Mouse (Mus musculus): ENCODE results near the gene Brms1. TPM values are rescaled to one million over a fixed set of nuclear protein-coding genes. Genes with fewer than 3 reads are reported as not detected.
"Not testable (repeated sequence)": the region's sequence is repeated elsewhere in the genome, so short reads cannot be mapped to it uniquely, and the experiment has no call there.

Brms1 gene
- 58.7 TPM in 2 replicates for polyA plus RNA-seq (2016; fragmentation: Nextera tagmentation; extraction: Ambion mirVana)

GRCm38 (mm10) chr19:5040862-5041523 lies at the start of gene Brms1:
Gene Brms1, plus strand, starts transcription at chr19:5041354.
- Histone ChIP-seq H3K4me1 (peaks cover 37% of the 10 kb centered on the region), H3K9me3 (no peaks in the 10 kb centered on the region), H3K4me3 (peak within 1 kb of the TSS; percentile 89), H3K27ac (0 out of 2 replicates have a peak within 1 kb of the TSS, but pooled peaks have one; percentile 42), H3K36me3 (peaks cover 13% of the 10 kb centered on the region), H3K4me2 (replicated peaks) (peak within 1 kb of the TSS; percentile 98), H3K27me3 (replicated peaks) (no peaks in the 10 kb centered on the region), H3K9ac (peak within 1 kb of the TSS; percentile 81)
- peak; percentile 64 for ATAC-seq (ENCODE audit: low FRiP score, low read depth)
- WGBS: 9% methylated on average over 40 of the region's 40 CpGs

GRCm38 (mm10) chr19:4992371-4992770 lies 48.8 kb upstream of the Brms1 start:
- ATAC-seq (ENCODE audit: low FRiP score, low read depth): no peak
- no peak overlapping the region for H3K27ac ChIP-seq
- H3K9ac ChIP-seq: no peak overlapping the region
- H3K36me3 ChIP-seq: no peaks in the 10 kb centered on the region
- WGBS: 18% methylated on average over 8 of the region's 8 CpGs
- H3K4me3 ChIP-seq: no peak overlapping the region
- H3K4me2 ChIP-seq (replicated peaks): no peak overlapping the region
- peaks cover 59% of the 10 kb centered on the region for H3K27me3 ChIP-seq (replicated peaks)
- H3K9me3 ChIP-seq: no peaks in the 10 kb centered on the region
- peaks cover 8% of the 10 kb centered on the region for H3K4me1 ChIP-seq

GRCm38 (mm10) chr19:4992904-4993303 lies 48.2 kb upstream of the Brms1 start:
- no peak overlapping the region for H3K9ac ChIP-seq
- no peaks in the 10 kb centered on the region for H3K36me3 ChIP-seq
- no peak overlapping the region for H3K4me3 ChIP-seq
- H3K4me1 ChIP-seq: peaks cover 8% of the 10 kb centered on the region
- 6% methylated on average over 9 of the region's 9 CpGs for WGBS
- no peak overlapping the region for H3K4me2 ChIP-seq (replicated peaks)
- H3K27ac ChIP-seq: no peak overlapping the region
- H3K9me3 ChIP-seq: no peaks in the 10 kb centered on the region
- peaks cover 58% of the 10 kb centered on the region for H3K27me3 ChIP-seq (replicated peaks)
- ATAC-seq (ENCODE audit: low FRiP score, low read depth): no peak

GRCm38 (mm10) chr19:4994043-4994442 lies 47.1 kb upstream of the Brms1 start:
- Histone ChIP-seq H3K27me3 (replicated peaks) (peaks cover 48% of the 10 kb centered on the region), H3K4me3 (no peak overlapping the region), H3K9ac (no peak overlapping the region), H3K9me3 (no peaks in the 10 kb centered on the region), H3K27ac (no peak overlapping the region), H3K4me1 (peaks cover 8% of the 10 kb centered on the region), H3K36me3 (no peaks in the 10 kb centered on the region), H3K4me2 (replicated peaks) (no peak overlapping the region)
- 65% methylated on average over 5 of the region's 5 CpGs for WGBS
- ATAC-seq (ENCODE audit: low FRiP score, low read depth): no peak

GRCm38 (mm10) chr19:4999445-5000140 lies 41.6 kb upstream of the Brms1 start:
- peaks cover 8% of the 10 kb centered on the region for H3K4me1 ChIP-seq
- H3K4me3 ChIP-seq: no peak overlapping the region
- ATAC-seq (ENCODE audit: low FRiP score, low read depth): no peak
- H3K27ac ChIP-seq: no peak overlapping the region
- 76% methylated on average over 6 of the region's 6 CpGs for WGBS
- peaks cover 12% of the 10 kb centered on the region for H3K27me3 ChIP-seq (replicated peaks)
- no peaks in the 10 kb centered on the region for H3K9me3 ChIP-seq
- H3K36me3 ChIP-seq: no peaks in the 10 kb centered on the region
- no peak overlapping the region for H3K4me2 ChIP-seq (replicated peaks)
- no peak overlapping the region for H3K9ac ChIP-seq

GRCm38 (mm10) chr19:5001666-5002406 lies 39.3 kb upstream of the Brms1 start:
- under 1% methylated on average over 39 of the region's 39 CpGs for WGBS
- peak; percentile 96 for ATAC-seq (ENCODE audit: low FRiP score, low read depth)
- peaks cover 12% of the 10 kb centered on the region for H3K27me3 ChIP-seq (replicated peaks)

GRCm38 (mm10) chr19:5003644-5004043 lies 37.5 kb upstream of the Brms1 start:
- not testable (repeated sequence) for H3K4me1 ChIP-seq; H3K4me2 ChIP-seq (replicated peaks); H3K27me3 ChIP-seq (replicated peaks); H3K27ac ChIP-seq; H3K4me3 ChIP-seq; ATAC-seq (ENCODE audit: low FRiP score, low read depth); H3K36me3 ChIP-seq; H3K9ac ChIP-seq; H3K9me3 ChIP-seq
- WGBS: 64% methylated on average over 2 of the region's 2 CpGs

More at GRCm38 (mm10) chr19:5001666-5002406, 39.3 kb upstream of the Brms1 start:
- Histone ChIP-seq H3K27ac (peak overlapping the region; percentile 74), H3K4me1 (peaks cover 8% of the 10 kb centered on the region), H3K36me3 (no peaks in the 10 kb centered on the region), H3K4me3 (peak overlapping the region; percentile 32), H3K9me3 (no peaks in the 10 kb centered on the region), H3K9ac (peak overlapping the region; percentile 58; the same call in 1 of the 2 replicates), H3K4me2 (replicated peaks) (peak overlapping the region; percentile 77)

- Histone ChIP-seq H3K4me1 (peaks cover 8% of the 10 kb centered on the region), H3K27me3 (replicated peaks) (no peaks in the 10 kb centered on the region), H3K36me3 (no peaks in the 10 kb centered on the region), H3K9ac (no peak overlapping the region), H3K4me2 (replicated peaks) (no peak overlapping the region), H3K9me3 (no peaks in the 10 kb centered on the region), H3K4me3 (no peak overlapping the region), H3K27ac (no peak overlapping the region)
- 70% methylated on average over 4 of the region's 4 CpGs for WGBS
- no peak for ATAC-seq (ENCODE audit: low FRiP score, low read depth)
Observed at GRCm38 (mm10) chr19:5004925-5005324, 36.2 kb upstream of the Brms1 start.

GRCm38 (mm10) chr19:5013138-5013537 lies 28.0 kb upstream of the Brms1 start:
- ATAC-seq (ENCODE audit: low FRiP score, low read depth): no peak

GRCm38 (mm10) chr19:5014961-5015398 lies 26.2 kb upstream of the Brms1 start:
- Histone ChIP-seq H3K27me3 (replicated peaks) (no peaks in the 10 kb centered on the region), H3K4me1 (no peaks in the 10 kb centered on the region), H3K27ac (no peak overlapping the region), H3K4me2 (replicated peaks) (no peak overlapping the region), H3K9me3 (no peaks in the 10 kb centered on the region), H3K4me3 (no peak overlapping the region), H3K36me3 (no peaks in the 10 kb centered on the region), H3K9ac (no peak overlapping the region)
- 16% methylated on average over 8 of the region's 8 CpGs for WGBS
- no peak for ATAC-seq (ENCODE audit: low FRiP score, low read depth)

More at GRCm38 (mm10) chr19:5013138-5013537, 28.0 kb upstream of the Brms1 start:
- 71% methylated on average over 8 of the region's 8 CpGs for WGBS
- H3K4me2 ChIP-seq (replicated peaks): no peak overlapping the region
- H3K4me1 ChIP-seq: no peaks in the 10 kb centered on the region
- no peak overlapping the region for H3K4me3 ChIP-seq
- H3K36me3 ChIP-seq: no peaks in the 10 kb centered on the region
- H3K9me3 ChIP-seq: no peaks in the 10 kb centered on the region
- no peak overlapping the region for H3K27ac ChIP-seq
- no peaks in the 10 kb centered on the region for H3K27me3 ChIP-seq (replicated peaks)
- H3K9ac ChIP-seq: no peak overlapping the region

GRCm38 (mm10) chr19:5016221-5016742 lies 24.9 kb upstream of the Brms1 start:
- no peaks in the 10 kb centered on the region for H3K36me3 ChIP-seq
- H3K9me3 ChIP-seq: no peaks in the 10 kb centered on the region
- H3K4me2 ChIP-seq (replicated peaks): peak overlapping the region; percentile 12; the same call in 1 of the 2 replicates
- no peak overlapping the region for H3K4me3 ChIP-seq
- H3K27me3 ChIP-seq (replicated peaks): no peaks in the 10 kb centered on the region
- ATAC-seq (ENCODE audit: low FRiP score, low read depth): no peak
- H3K4me1 ChIP-seq: no peaks in the 10 kb centered on the region
- H3K9ac ChIP-seq: no peak overlapping the region
- WGBS: 42% methylated on average over 10 of the region's 10 CpGs
- no peak overlapping the region for H3K27ac ChIP-seq

- H3K36me3 ChIP-seq: no peaks in the 10 kb centered on the region
- H3K4me2 ChIP-seq (replicated peaks): peak overlapping the region; percentile 12; the same call in 1 of the 2 replicates
- H3K9ac ChIP-seq: no peak overlapping the region
- ATAC-seq (ENCODE audit: low FRiP score, low read depth): no peak
- H3K4me3 ChIP-seq: no peak overlapping the region
- no peaks in the 10 kb centered on the region for H3K9me3 ChIP-seq
- H3K4me1 ChIP-seq: no peaks in the 10 kb centered on the region
- no peak overlapping the region for H3K27ac ChIP-seq
- WGBS: 24% methylated on average over 12 of the region's 12 CpGs
- no peaks in the 10 kb centered on the region for H3K27me3 ChIP-seq (replicated peaks)
Observed at GRCm38 (mm10) chr19:5016782-5017181, 24.4 kb upstream of the Brms1 start.

Measured in neural tube, embryonic 12.5 days (tissue).